Comparison of ENCODE assay signal across 8 mouse cellular contexts in genomic region chr2:69822361-69823128, GRCm38 (mm10). TPM values are rescaled to one million over a fixed set of nuclear protein-coding genes. Genes with fewer than 3 reads are reported as not detected.
A peak's percentile ranks its signal among the peaks of the same experiment; 100 is the strongest.
DNase-seq lines count a peak whose midpoint lies in the region; ATAC-seq lines count a peak whose summit lies in the region.

No protein-coding gene starts in this region.

- H3K4me3 ChIP-seq in forebrain, embryonic 11.5 days (ENCODE audit: low read depth, low read length), result peak overlapping the region; percentile 81

- no peaks in the 10 kb centered on the region; the same call in 1 of the 2 replicates for H3K4me1 ChIP-seq in forebrain, embryonic 11.5 days (replicated peaks; ENCODE audit: control insufficient read depth, insufficient read depth, low read length)

- DNase-seq in MEL-GATA-1-ER (ENCODE audit: extremely low read depth, low read depth), result peak; percentile 33
- DNase-seq in c-Kit-positive CD71-positive TER-119-positive erythroid progenitor cells, embryonic 14.5 days (ENCODE audit: low spot score), result peak; percentile 50
- DNase-seq in forebrain, embryonic 11.5 days (ENCODE audit: low spot score), result peak; percentile 85
- DNase-seq in heart, postnatal 14 days, result peak; percentile 58 to 62
- peak; percentile 43 to 49 for DNase-seq in layer of hippocampus, postnatal 14 days (ENCODE audit: low spot score in 2 of 2)
- DNase-seq in lung, postnatal 36 days, result peak; percentile 28
- peak; percentile 30 for DNase-seq in retina, postnatal 7 days (ENCODE audit: low read depth, low spot score)
- peak; percentile 48 to 63 for DNase-seq in urinary bladder, postnatal 4 days (ENCODE audit: low spot score in 2 of 2)

- peak overlapping the region; percentile 97 for H3K9ac ChIP-seq in forebrain, embryonic 11.5 days (ENCODE audit: low read length)

- peak overlapping the region; percentile 81 for H3K4me2 ChIP-seq in forebrain, embryonic 11.5 days (ENCODE audit: low read depth, low read length, severe bottlenecking)

- peak overlapping the region; percentile 80 for H3K27ac ChIP-seq in forebrain, embryonic 11.5 days (ENCODE audit: low read depth, low read length)

- peak; percentile 83 for ATAC-seq in forebrain, embryonic 11.5 days (replicated peaks; ENCODE audit: low FRiP score)

- H3K27me3 ChIP-seq in forebrain, embryonic 11.5 days (ENCODE audit: control insufficient read depth, insufficient read depth, low read length), result no peaks in the 10 kb centered on the region

- under 1% methylated on average over 67 of the region's 80 CpGs for WGBS in forebrain, embryonic 11.5 days

- no peaks in the 10 kb centered on the region for H3K36me3 ChIP-seq in forebrain, embryonic 11.5 days (ENCODE audit: control insufficient read depth, insufficient read depth, low read length)

- H3K9me3 ChIP-seq in forebrain, embryonic 11.5 days (ENCODE audit: control insufficient read depth, low read length), result no peaks in the 10 kb centered on the region

- intact Hi-C loops in heart, postnatal 14 days (cut with DNase I), result loop anchor here (5.0 kb wide), 1 partner anchor 40 kb away; the partner anchor contains the start of gene Ssb

RNA-seq across cellular contexts. Expression of gene Klhl23, which starts 0.8 kb away (rescaled TPM):
- 36.3 and 36.7 TPM in 2 replicates for polyA plus RNA-seq in forebrain, embryonic 11.5 days (2014; fragmentation: Nextera tagmentation; extraction: Ambion mirVana)
- total RNA-seq in heart, postnatal 14 days (2021), result 10 to 100 TPM; 41.1 to 42.8 TPM
- total RNA-seq in layer of hippocampus, postnatal 14 days (2021), result 10 to 100 TPM; 60.8 to 63.5 TPM

RNA-seq across cellular contexts. Expression of gene Phospho2, which starts 33.1 kb away (rescaled TPM):
- polyA plus RNA-seq in forebrain, embryonic 11.5 days (2014; fragmentation: Nextera tagmentation; extraction: Ambion mirVana), result 34.5 and 39.1 TPM in 2 replicates
- 10 to 100 TPM; 20.7 to 25.0 TPM for total RNA-seq in heart, postnatal 14 days (2021)
- total RNA-seq in layer of hippocampus, postnatal 14 days (2021), result 10 to 100 TPM; 19.0 to 21.7 TPM

RNA-seq across cellular contexts. Expression of gene Ccdc173, which starts 33.2 kb away (rescaled TPM):
- 4.2 and 4.8 TPM in 2 replicates for polyA plus RNA-seq in forebrain, embryonic 11.5 days (2014; fragmentation: Nextera tagmentation; extraction: Ambion mirVana)
- under 1 TPM; 0.29 to 0.66 TPM for total RNA-seq in heart, postnatal 14 days (2021)
- total RNA-seq in layer of hippocampus, postnatal 14 days (2021), result 1 to 10 TPM; 2.7 to 2.8 TPM

RNA-seq across cellular contexts. Expression of gene Ssb, which starts 38.8 kb away (rescaled TPM):
- polyA plus RNA-seq in forebrain, embryonic 11.5 days (2014; fragmentation: Nextera tagmentation; extraction: Ambion mirVana), result 405 and 430 TPM in 2 replicates
- 10 to 100 TPM; 69.4 to 74.7 TPM for total RNA-seq in heart, postnatal 14 days (2021)
- total RNA-seq in layer of hippocampus, postnatal 14 days (2021), result 100 to 1,000 TPM; 129 to 149 TPM

Comparison
In these comparisons a context has a peak if more than half of its experiments do, and no peak if none do; other contexts are left out.
1. Peak in every context shown above with its lines: DNase-seq, ATAC-seq, H3K4me3 ChIP-seq and H3K27ac ChIP-seq.
2. DNase-seq: peak in every context shown above with its lines; median percentile 85 in forebrain, embryonic 11.5 days; 60 in heart, postnatal 14 days; 56 in urinary bladder, postnatal 4 days; 50 in c-Kit-positive CD71-positive TER-119-positive erythroid progenitor cells, embryonic 14.5 days; 46 in layer of hippocampus, postnatal 14 days; 33 in MEL-GATA-1-ER; 30 in retina, postnatal 7 days; 28 in lung, postnatal 36 days.